Mouse (Mus musculus) 416B (cell line): ENCODE measurements around the gene Cym.

Experiments used
- DNase-seq: peaks from one replicate; pipeline ENCODE4 v3.0.0; 2011; ENCODE audit warnings: low read depth

The Cym gene

DNA sequence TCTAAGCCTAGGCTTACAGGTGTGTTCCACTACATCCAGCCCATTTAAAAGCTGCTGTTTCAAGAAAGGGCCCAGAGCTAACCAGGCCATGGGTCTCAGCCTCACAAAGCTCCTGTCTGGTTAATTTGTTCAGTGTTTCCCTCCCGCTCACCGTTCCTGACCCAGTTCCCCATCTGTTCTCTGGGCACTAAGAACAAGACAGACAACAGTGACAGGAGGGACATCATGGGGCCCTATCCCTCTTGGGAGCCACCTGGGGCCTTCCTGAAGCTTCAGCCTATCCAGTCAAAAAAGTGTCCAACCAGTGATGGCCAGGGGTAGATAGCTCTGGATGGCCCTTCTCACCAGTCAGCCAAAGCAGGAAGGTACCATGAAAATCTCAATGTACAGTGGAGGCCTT is 58.8 kb downstream of the Cym start:
- DNase-seq: no peak
